Mouse (Mus musculus): ENCODE data around the gene Timp2.
"Not testable (repeated sequence)": the region's sequence is repeated elsewhere in the genome, so short reads cannot be mapped to it uniquely, and the experiment has no call there.

Gene Timp2

DNA sequence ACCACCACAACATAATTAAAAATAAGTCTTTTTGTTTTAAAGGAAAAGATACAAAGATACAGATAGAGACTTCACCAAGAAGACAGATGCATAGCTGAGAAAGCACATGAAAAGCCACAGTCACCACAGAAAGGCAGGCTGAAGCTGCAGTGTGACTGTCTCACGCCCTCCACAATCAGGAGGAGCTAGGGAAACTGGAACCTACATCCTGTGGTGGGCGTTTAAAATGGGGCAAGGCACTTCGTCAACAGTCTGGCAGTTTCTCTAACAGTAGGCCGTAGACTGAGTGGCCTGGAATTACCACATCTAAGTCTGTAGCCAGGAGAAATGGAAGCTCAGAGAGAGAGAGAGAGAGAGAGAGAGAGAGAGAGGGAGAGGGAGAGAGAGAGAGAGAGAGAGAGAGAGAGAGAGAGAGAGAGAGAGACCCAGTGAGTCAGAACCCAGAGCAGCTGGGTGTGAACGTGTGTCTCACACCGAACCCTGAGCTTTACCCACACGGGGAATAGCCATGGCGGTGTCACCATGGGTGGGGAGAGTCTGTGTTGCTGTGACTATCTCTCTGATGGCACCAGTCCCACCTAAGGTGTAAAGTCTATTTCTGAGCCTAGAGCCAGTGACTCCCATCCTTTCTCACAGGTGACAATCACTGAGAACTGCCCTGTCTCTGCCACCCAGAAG, 17.9 kb downstream of the Timp2 start:
- DNase-seq (ENCODE audit: low read depth, low spot score) = no peak

DNA sequence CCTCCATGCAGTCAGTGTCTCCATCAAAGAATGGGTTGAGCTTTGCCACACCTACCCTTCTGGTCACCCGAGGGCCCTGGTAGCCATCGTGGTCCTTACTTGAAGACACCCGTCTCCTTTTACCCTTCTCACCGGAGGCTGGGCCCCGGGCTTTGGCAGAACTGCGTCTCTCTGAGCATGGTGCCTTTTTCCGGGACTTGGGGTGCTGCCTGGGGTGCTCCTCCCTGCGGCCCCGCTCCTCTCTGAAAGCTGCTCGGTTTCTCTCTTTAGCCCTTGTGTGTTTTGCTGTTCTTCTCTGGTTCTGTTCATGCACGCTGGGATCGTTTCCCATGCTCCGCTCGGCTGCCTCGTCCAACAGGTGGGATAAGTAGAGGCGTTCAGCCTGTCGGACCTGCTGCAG, 22.1 kb downstream of the Timp2 start:
- DNase-seq (ENCODE audit: low read depth, low spot score) = no peak

DNA sequence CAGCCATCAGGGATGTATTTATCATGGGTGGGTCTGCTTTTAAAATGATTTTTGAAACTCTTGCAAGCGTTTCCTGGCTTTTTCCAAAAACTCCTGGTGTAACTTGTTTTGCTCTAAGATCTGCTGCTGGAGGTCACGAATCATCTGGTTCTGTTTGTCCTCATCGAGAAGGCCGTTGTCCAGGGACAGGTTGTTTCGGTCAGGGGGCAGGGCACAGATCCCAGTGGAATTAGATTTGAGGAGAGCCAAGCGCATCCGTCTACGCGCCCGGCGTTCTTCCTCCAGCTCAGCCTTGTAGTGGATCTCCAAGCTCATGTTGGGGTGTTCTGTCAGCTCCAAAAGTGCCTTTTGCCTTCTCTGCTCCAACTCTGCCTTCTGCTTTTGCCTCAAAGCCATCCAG, 23.2 kb downstream of the Timp2 start:
- DNase-seq (ENCODE audit: low read depth, low spot score) = no peak

GRCm38 (mm10) chr11:118330777-118331176, 24.8 kb downstream of the Timp2 start:
- DNase-seq (ENCODE audit: low read depth, low spot score) = no peak

GRCm38 (mm10) chr11:118330361-118330760, 25.2 kb downstream of the Timp2 start:
- no peak for DNase-seq (ENCODE audit: low read depth, low spot score)

- DNase-seq (ENCODE audit: low read depth, low spot score) = no peak
These were observed 26.6 kb downstream of the Timp2 start for GRCm38 (mm10) chr11:118328947-118329346.

- no peak for DNase-seq (ENCODE audit: low read depth, low spot score)
These were observed 27.0 kb downstream of the Timp2 start for GRCm38 (mm10) chr11:118328511-118328910.

DNA sequence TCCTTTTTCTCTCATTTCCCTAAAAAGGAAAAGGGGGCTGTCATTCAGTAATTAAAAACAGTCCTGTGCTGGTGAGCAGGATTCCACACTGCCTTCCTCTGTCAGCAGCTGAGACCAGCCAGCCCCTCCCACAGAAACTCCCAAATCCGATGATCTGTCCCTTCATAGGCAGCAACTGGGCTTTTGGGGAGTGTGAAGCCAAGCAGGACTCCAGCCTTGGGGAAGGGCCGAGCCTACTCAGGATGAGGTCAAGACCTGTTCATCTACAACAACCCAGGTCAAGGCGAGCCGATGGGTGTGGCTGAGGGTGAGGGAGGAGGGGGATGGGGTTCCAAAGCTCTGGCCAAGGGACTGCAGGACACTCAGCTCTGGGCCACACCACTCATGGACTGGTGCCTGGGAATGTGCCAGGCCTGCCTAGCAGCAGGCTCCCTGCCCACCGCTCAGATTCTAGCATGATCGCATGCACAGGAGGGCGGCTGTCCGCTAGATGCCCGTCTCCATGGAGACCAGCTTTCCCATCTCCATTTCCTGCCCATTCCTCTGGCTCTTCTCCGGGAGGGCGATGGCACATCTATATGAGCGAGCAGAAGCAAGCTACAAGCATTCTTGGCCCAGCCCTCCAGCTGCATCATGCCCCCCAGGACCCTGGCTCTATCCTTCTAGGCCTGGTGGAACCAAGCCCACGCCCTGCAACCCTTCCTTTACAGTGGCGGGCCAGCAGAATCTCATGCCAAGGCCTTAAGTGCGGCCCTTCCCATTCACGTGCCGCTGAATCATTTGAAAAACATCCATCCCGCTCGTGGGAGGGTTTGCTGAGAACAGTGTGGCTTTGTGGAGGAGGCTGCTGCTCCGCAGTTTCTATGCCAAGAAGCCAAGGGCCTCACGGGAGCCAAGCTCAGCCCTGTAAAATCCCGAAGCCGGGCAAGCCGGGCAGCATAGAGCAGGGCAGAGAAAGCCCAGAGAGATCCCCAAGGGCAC, 28.3 kb downstream of the Timp2 start:
- no peak for DNase-seq (ENCODE audit: low read depth, low spot score)

DNA sequence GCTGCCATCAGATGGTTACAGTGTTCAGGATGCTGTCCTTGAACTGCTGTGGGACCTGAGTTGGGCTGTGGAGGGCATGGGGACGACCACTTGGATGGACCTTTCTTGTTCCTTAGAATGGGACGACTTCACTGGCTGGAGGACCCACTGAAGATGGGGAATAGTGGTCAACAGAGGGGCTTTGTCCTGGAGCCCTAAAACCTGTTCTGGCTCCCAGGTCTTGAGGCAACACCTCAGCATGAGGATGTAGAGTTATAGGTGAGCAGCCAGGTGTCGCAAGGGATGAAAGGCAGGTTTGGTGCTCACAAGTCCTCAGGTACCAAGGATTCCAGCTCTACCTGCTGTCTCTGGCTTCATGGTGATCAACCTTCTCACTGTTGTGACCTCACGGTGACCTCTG, 29.0 kb downstream of the Timp2 start:
- DNase-seq (ENCODE audit: low read depth, low spot score) = no peak

- no peak for DNase-seq (ENCODE audit: low read depth, low spot score)
These were observed 31.0 kb downstream of the Timp2 start for GRCm38 (mm10) chr11:118324541-118324940.

GRCm38 (mm10) chr11:118323974-118324373, 31.6 kb downstream of the Timp2 start:
- DNase-seq (ENCODE audit: low read depth, low spot score) = no peak

- DNase-seq (ENCODE audit: low read depth, low spot score) = no peak
These were observed 32.9 kb downstream of the Timp2 start for GRCm38 (mm10) chr11:118322647-118323046.

DNA sequence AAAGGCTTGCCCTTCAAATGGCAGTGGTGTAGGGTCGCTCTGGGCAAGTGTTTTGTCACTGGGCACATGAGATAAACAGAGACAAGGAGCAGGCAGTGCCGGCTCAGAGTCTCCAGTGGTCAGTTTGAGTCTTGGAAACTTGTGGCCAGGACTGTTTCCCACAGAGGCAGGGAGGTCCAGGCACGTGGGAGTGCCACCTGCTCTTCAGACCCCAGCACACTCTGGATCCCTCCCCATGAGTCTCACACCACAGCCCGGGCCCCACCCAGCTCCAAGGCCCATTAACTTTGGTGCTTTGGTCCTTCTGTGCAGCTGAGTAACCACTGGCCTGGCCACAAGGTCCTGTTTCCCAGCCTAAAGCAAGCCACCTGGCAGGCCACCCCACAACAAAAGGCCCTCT, 33.6 kb downstream of the Timp2 start:
- DNase-seq (ENCODE audit: low read depth, low spot score) = no peak

DNA sequence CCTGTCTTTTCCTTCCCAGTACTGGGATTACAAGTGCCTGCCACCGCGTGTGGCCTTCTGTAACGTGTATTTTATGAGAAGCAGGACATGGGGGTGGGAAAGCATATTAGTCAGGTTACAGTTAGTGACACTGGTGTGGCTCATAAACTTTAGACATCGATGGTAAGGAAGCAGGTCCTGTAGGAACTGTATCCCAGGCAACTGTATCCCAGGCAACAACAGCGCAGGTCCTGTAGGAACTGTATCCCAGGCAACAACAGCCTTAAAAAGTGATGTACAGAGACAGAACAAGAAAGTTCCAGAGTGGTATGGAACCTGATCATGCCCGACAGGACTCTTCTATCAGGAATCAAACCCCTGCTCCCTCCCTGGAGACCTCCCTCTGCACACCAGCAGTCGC, 34.0 kb downstream of the Timp2 start:
- DNase-seq (ENCODE audit: low read depth, low spot score) = no peak

GRCm38 (mm10) chr11:118318678-118319077, 36.9 kb downstream of the Timp2 start:
- DNase-seq (ENCODE audit: low read depth, low spot score) = no peak

DNA sequence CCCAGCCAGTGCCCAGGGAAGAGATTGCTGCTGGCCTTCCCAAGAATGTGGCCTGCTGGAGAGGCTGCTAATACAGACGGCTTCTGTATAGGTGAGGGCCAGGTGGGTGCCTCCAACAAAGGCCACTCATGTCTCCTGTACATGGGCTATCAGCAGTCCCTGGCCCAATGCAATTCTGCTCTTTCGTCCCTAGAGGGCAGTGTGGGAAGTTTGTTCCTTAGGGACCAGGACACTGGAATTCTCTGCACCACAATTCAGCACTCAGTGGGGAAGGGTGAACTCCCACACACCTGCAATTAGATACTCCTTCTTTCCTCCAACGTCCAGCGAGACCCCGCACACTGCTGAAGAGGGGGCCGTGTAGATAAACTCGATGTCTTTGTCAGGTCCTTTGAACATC, 38.4 kb downstream of the Timp2 start:
- DNase-seq (ENCODE audit: low read depth, low spot score) = peak; percentile 72

DNA sequence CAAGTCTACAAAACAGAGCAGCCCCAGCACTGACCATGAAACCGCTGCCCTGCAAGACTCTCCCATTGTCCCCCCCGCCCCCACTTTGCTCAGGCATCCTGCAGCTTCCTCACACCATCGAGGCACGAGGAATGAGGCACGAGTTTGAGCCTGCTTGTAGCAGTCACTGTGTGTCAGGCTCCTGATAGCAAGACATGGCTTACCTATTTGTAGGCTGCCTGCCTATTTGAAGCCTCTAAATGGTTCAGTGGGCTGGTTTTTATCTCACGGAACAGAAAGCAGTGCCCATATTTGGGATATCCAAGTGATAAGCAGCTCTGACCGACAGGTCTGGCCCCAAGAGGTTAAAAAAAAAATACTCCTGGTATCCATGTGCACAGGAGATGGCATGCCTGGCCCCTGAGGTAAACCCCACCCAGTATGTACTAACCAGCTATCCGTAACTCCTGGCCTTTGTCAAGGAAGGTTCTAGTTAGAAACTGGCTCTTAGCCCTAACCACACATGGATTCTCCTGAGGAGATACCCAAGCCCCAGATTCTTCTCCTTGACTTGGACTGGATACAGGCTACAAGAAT, 39.2 kb downstream of the Timp2 start:
- no peak for DNase-seq (ENCODE audit: low read depth, low spot score)

DNA sequence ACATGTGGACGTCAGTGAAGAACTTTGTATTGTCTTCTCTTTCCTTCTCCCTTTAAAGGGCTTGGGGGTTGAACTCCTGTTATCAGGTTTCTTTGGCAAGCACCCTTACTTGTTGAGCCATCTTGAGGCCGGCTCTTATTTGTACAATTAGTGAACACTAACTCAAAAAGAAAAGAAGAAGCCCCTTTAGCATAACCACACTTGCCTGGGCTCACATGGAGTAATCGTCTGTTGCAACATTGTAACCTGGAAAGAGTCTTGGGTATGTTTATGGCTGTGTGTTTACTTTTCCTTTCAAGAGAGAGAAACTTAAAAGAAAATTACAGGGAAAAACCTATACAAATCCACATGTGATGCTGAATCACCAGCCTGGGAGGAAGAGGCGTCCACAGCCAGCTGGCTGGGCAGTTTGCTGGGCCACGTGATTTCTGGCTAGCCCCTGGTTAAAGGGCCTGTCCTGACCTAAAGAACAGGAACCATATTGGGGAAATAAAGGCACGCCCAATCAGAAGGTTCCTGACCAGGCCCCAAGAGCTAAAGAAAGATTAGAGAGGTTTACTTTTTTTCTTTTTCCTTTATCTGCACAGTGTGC, 43.3 kb downstream of the Timp2 start:
- no peak for DNase-seq (ENCODE audit: low read depth, low spot score)

DNA sequence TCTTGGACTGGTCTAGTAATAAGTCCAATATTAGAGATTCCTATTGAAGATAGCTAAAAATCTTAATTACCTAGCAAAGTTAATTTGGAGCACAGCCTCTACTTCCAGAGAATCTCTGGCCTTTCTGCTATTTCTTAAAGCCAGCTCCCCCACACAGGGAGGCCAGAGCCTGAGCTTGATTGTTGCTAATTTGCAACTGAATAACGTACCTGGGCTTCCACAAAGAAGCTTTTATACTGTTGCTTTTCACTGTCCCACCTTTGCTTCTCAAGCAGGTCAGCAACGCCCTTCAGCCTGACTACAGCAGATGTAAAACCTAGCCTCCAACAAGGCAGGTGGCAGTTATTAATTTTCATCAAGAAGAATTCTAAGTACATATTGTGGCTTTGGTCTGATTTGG, 47.6 kb downstream of the Timp2 start:
- DNase-seq (ENCODE audit: low read depth, low spot score) = not testable (repeated sequence)

DNA sequence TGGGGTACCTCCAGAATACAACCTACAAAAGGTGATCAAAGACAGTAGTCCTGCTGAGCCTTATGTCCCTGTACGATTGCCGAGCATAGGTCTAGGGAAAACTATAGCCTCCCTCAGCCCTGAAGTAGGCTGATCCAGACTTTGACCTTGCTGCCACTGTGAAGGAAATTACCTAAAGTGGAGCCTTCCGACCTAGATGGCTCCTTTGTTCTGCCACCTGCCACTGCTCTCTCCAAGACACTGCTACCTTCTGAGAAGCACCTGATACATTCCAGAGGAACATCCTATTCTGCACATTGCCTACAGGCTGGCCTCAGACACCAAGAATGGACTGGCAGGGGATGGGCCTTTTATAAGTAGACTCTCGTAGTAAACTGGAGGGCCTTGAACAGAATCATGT, 51.6 kb downstream of the Timp2 start:
- DNase-seq (ENCODE audit: low read depth, low spot score) = not testable (repeated sequence)

DNA sequence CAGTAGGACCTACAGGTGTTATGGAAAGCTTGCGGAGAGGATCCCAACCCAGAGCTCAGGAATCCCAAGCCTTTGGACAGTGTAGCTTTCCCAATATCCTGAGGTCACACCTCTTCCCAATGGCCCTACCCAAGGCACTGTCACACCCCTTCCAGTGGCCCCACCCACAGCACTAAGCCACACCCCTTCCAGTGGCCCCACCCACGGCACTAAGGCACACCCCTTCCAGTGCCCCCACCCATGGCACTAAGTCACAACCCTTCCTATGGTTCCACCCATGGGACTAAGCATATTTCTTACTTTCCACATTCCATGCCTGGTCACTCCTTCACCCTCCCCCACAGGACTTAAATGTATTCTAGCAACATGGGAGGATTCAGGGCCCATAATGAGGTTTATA, 56.7 kb downstream of the Timp2 start:
- no peak for DNase-seq (ENCODE audit: low read depth, low spot score)

GRCm38 (mm10) chr11:118297967-118298366, 57.6 kb downstream of the Timp2 start:
- DNase-seq (ENCODE audit: low read depth, low spot score) = no peak

Data from retina, postnatal 7 days (tissue).